Mouse (Mus musculus) liver, adult 2 months (tissue): Measurements from ENCODE around the gene Fdxacb1. TPM values are rescaled to one million over a fixed set of nuclear protein-coding genes. Genes with fewer than 3 reads are reported as not detected.
A peak's percentile ranks its signal among the peaks of the same experiment; 100 is the strongest.

ENCODE experiments used
- DNase-seq: peaks from one replicate; pipeline ENCODE4 v3.0.0-alpha.2; 2011; ENCODE audit warnings: low read depth, low spot score; ENCODE audit errors: extremely low read depth
- H3K27ac ChIP-seq: fragments of 200-500 bp; replicated peaks from 2 replicates; pipeline ENCODE4 v1.5.1; 2012; ENCODE audit warnings: low read depth, mild to moderate bottlenecking, control low read depth, inconsistent platforms, low read length; ENCODE audit not compliant: insufficient read depth
- H3K27me3 ChIP-seq: fragments of 200-500 bp; 2 replicates; pipeline ENCODE4 v1.6.1; 2012; ENCODE audit warnings: mild to moderate bottlenecking, moderate library complexity, low read length, inconsistent platforms; ENCODE audit not compliant: control insufficient read depth, insufficient read depth
- H3K36me3 ChIP-seq: fragments of 200-500 bp; 2 replicates; pipeline ENCODE4 v1.6.1; 2012; ENCODE audit warnings: low read length, inconsistent platforms; ENCODE audit not compliant: control insufficient read depth, insufficient read depth
- H3K4me1 ChIP-seq: fragments of 200-500 bp; 2 replicates; pipeline ENCODE4 v1.6.1; 2011; ENCODE audit warnings: low read length; ENCODE audit not compliant: control insufficient read depth, insufficient read depth
- H3K4me3 ChIP-seq: fragments of 200-500 bp; 2 replicates; pipeline ENCODE4 v1.5.1; 2011; ENCODE audit warnings: low read depth, mild to moderate bottlenecking, control low read depth, low read length, moderate library complexity; ENCODE audit not compliant: insufficient read depth
- H3K79me2 ChIP-seq: fragments of 200-500 bp; 2 replicates; pipeline ENCODE4 v1.6.1; 2012; ENCODE audit warnings: inconsistent platforms, mild to moderate bottlenecking, low read length, moderate library complexity; ENCODE audit not compliant: control insufficient read depth, insufficient read depth
- H3K9ac ChIP-seq: fragments of 200-500 bp; 2 replicates; pipeline ENCODE4 v1.6.1; 2012; ENCODE audit warnings: low read depth, mild to moderate bottlenecking, control low read depth, inconsistent platforms, low read length
- CTCF ChIP-seq: fragments of 200-500 bp; IDR thresholded peaks from 2 replicates; pipeline ENCODE4 v1.5.1; 2011; ENCODE audit warnings: low read depth, low read length, control low read depth
- POLR2A ChIP-seq: fragments of 200-500 bp; IDR thresholded peaks from 2 replicates; pipeline ENCODE4 v1.6.1; 2011; ENCODE audit warnings: low read length, control low read depth; ENCODE audit not compliant: insufficient read depth; ENCODE audit errors: extremely low read depth
- WGBS: fragments of 180-500 bp; shearing (Covaris S2); methylation state at CpG from one replicate; pipeline ENCODE4 v1.1.7; 2018; 5-methylcytosine and 5-hydroxymethylcytosine counted together
- polyA plus RNA-seq: library from polyadenylated mRNA; depleted of rRNA; stranded (reverse); fragments of >200 nt; gene quantifications from 2 replicates; pipeline ENCODE4 v1.2.3, GENCODE M21; 2012
- total RNA-seq: library from RNA; depleted of rRNA; stranded (reverse); fragments of >200 nt; gene quantifications from 2 replicates; pipeline ENCODE4 v1.2.3, GENCODE M21; 2014

Gene Fdxacb1
- total and polyA plus RNA-seq, 2 experiments: 2.6 to 4.7 TPM

DNA sequence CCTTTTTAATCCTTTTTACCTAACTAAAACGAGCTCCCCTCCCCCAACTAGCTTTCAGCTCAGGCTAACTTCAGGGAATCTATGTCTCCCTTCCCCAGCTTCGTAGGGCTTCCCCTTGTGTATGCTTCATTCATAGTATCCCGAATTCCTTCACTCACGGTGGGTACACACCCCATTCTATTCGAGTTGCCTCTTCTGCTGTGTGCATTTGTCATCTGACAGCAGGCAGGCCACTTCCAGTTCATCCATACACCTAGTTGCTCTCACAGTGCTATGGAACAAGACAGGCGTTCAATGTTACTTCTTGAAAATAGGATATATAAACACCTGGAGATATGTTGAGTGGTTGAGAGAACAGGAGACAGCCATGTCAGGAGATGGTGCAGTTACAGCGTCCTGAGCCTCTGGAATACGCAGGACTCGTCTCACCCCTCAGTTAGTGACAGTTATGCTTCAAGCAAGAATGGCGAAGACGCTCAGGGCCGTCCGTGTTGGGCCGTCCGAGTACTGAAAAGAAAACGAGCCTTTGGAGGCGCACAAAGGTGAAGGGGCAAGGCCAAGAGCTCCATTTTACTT, 417 bp upstream of the Fdxacb1 start:
- Histone ChIP-seq H3K36me3 (peaks cover 13% of the 10 kb centered on the region), H3K9ac (peak overlapping the region; percentile 69), H3K27me3 (no peaks in the 10 kb centered on the region), H3K4me1 (peaks cover 4% of the 10 kb centered on the region; the same call in 1 of the 2 replicates), H3K4me3 (peak overlapping the region; percentile 76), H3K27ac (peak overlapping the region; percentile 75), H3K79me2 (no peaks in the 10 kb centered on the region)
- no peak for DNase-seq
- TF ChIP-seq POLR2A: peak; percentile 35; the same call in 1 of the 2 replicates
- TF ChIP-seq CTCF: no peak
- WGBS: 2% methylated on average over 17 of the region's 17 CpGs

DNA sequence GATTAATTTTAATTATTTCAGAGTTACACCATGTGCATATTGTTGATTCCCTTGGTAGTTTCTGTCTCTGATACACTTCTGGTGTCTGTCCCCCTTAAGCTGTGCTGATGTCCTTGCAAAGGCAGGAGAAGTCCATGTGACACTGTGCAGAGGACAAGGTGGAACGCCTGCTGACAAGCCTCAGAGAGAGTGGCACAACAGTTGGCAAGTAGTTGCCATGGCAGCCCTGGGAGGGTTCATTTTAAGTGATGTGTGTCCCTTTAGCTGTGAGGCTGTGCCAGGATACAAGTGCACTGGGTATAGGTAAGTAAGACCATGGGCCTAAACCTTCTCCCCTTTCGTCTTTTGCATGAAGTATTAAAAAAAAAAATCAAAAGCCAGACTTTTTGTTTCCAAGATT, 2.0 kb downstream of the Fdxacb1 start:
- Histone ChIP-seq H3K36me3 (no peaks in the 10 kb centered on the region), H3K4me1 (peaks cover 11% of the 10 kb centered on the region; the same call in 1 of the 2 replicates), H3K4me3 (no peak overlapping the region), H3K9ac (no peak overlapping the region), H3K27me3 (no peaks in the 10 kb centered on the region), H3K27ac (no peak overlapping the region), H3K79me2 (no peaks in the 10 kb centered on the region)
- no peak for DNase-seq
- TF ChIP-seq POLR2A: no peak
- no peak for TF ChIP-seq CTCF
- 82% methylated on average over 2 of the region's 2 CpGs for WGBS

DNA sequence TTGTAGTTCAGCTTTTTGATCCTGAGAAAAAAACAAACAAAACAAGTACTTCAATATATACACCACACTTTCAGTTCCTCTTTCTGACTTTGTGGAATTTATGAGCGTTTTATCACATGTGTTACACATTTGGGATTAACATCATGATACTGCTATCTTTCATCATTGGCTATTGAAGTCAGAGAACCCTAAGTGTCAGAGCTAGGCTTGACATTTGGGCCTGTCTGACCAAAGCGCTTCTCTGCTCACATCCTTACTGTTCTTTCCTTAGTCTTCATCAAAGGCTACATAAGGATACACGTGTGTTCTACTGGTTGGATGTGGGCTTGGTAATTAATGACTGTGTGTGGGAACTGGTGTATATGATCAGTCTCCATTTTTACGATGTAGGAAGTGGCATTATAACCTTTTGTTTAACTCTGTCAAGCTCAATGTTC, 6.0 kb downstream of the Fdxacb1 start:
- no peaks in the 10 kb centered on the region for H3K27me3 ChIP-seq
- no peak overlapping the region for H3K27ac ChIP-seq
- H3K79me2 ChIP-seq: peaks cover 4% of the 10 kb centered on the region; the same call in 1 of the 2 replicates
- H3K36me3 ChIP-seq: no peaks in the 10 kb centered on the region
- no peak for DNase-seq
- peaks cover 10% of the 10 kb centered on the region; the same call in 1 of the 2 replicates for H3K4me1 ChIP-seq
- no peak overlapping the region for H3K9ac ChIP-seq
- no peak for TF ChIP-seq POLR2A
- no peak for TF ChIP-seq CTCF
- WGBS: 82% methylated on average over 4 of the region's 4 CpGs
- H3K4me3 ChIP-seq: no peak overlapping the region

DNA sequence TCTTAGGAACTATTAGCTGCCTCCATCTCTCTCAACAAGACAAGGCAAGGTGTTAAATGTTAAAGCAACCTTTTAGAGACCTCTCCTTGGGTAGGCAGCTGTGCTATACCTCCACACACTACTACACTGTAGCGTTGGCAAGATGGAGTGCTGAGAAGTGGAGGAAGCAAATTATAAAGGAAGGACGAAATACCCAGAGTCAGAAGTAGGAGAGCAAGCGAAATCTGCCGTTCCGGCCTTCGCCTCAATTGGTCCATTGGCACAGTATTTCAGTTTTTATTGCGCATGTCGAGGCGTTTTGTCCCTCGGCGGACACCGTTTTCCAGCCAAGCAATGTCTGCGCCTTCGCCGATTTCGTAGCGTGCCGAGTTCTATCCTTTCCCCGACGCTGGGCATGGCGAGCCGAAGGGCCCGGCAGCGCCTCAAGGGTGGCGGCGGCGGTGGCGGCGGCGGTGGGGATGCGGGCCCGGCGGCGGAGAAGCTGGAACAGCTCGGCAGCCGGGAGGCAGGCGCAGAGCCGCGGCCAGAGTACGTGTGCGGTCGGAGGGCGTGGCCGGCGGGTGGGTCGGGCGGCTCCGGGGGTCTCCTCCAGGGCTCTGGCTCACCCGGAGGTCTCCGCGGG, 7.1 kb downstream of the Fdxacb1 start, which contains the start of the genes Alg9 and 1110032A03Rik:
TSS of gene Alg9 (plus strand) at position 29 of the 622 bp plus-strand sequence.
TSS of gene 1110032A03Rik (minus strand) at position 530 of the 622 bp plus-strand sequence.
- H3K36me3 ChIP-seq: peaks cover 1% of the 10 kb centered on the region; the same call in 1 of the 2 replicates
- H3K4me3 ChIP-seq: peak within 1 kb of the TSS; percentile 78
- under 1% methylated on average over 51 of the region's 51 CpGs for WGBS
- H3K79me2 ChIP-seq: peaks cover 4% of the 10 kb centered on the region; the same call in 1 of the 2 replicates
- peaks cover 9% of the 10 kb centered on the region; the same call in 1 of the 2 replicates for H3K4me1 ChIP-seq
- DNase-seq: peak; percentile 78
- TF ChIP-seq POLR2A (no peak), CTCF (no peak)
- peak within 1 kb of the TSS; percentile 96 for H3K9ac ChIP-seq
- H3K27me3 ChIP-seq: no peaks in the 10 kb centered on the region
- peak within 1 kb of the TSS; percentile 48 for H3K27ac ChIP-seq

DNA sequence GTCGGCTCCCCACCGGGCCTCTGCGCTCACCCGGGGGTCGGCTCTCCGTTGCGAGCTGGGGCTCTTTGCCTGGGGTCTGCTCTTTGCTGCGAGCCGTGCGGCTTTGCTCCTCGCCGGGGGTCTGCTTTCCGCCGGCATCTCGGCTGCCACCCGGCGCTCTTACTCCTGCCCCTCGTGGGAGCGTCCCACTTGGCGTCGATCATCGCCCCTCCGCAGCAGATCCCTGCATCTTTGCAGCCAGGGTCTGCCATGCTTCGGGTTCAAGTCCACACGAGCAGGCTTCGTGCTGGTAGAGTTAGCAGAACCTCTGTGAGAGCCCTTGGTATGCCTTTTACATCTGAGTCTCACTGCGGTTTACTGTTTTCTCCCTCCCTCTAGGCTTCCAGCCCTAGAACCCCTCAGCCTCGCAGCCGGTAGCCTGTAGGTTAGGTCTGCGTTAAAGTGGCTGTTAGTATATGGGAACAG, 7.7 kb downstream of the Fdxacb1 start:
- Histone ChIP-seq H3K27me3 (no peaks in the 10 kb centered on the region), H3K79me2 (peaks cover 4% of the 10 kb centered on the region; the same call in 1 of the 2 replicates), H3K4me1 (peaks cover 9% of the 10 kb centered on the region; the same call in 1 of the 2 replicates), H3K4me3 (peak overlapping the region; percentile 78), H3K27ac (no peak overlapping the region), H3K9ac (peak overlapping the region; percentile 96), H3K36me3 (peaks cover 7% of the 10 kb centered on the region; the same call in 1 of the 2 replicates)
- under 1% methylated on average over 30 of the region's 30 CpGs for WGBS
- TF ChIP-seq CTCF: no peak
- DNase-seq: no peak
